Mouse (Mus musculus) midbrain, embryonic 13.5 days (tissue): ENCODE results near the gene Litaf. TPM values are rescaled to one million over a fixed set of nuclear protein-coding genes. Genes with fewer than 3 reads are reported as not detected.

ENCODE experiments used
- ATAC-seq: fragments of 200-750 bp; cut with Nextera tagmentation; 2 replicates; pipeline ENCODE4 v1.8.0; 2017; ENCODE audit warnings: mild to moderate bottlenecking, moderate TSS enrichment, moderate library complexity
- H3K27ac ChIP-seq: fragments of 300-500 bp; sonication (generic); 2 replicates; pipeline ENCODE4 v1.5.1; 2015; ENCODE audit warnings: inconsistent platforms, mild to moderate bottlenecking, moderate library complexity
- H3K27me3 ChIP-seq: fragments of 300-500 bp; sonication (generic); 2 replicates; pipeline ENCODE4 v1.6.1; 2015; ENCODE audit warnings: mild to moderate bottlenecking, inconsistent platforms
- H3K36me3 ChIP-seq: fragments of 300-500 bp; sonication (generic); 2 replicates; pipeline ENCODE4 v1.6.1; 2015; ENCODE audit warnings: mild to moderate bottlenecking, inconsistent platforms
- H3K4me1 ChIP-seq: fragments of 300-500 bp; sonication (generic); replicated peaks from 2 replicates; pipeline ENCODE4 v1.6.1; 2015; ENCODE audit warnings: inconsistent platforms
- H3K4me2 ChIP-seq: fragments of 300-500 bp; sonication (generic); replicated peaks from 2 replicates; pipeline ENCODE4 v1.6.1; 2015; ENCODE audit warnings: moderate library complexity, mild to moderate bottlenecking, inconsistent platforms
- H3K4me3 ChIP-seq: fragments of 300-500 bp; sonication (generic); replicated peaks from 2 replicates; pipeline ENCODE4 v1.5.1; 2015; ENCODE audit warnings: mild to moderate bottlenecking, inconsistent platforms
- H3K9ac ChIP-seq: fragments of 300-500 bp; sonication (generic); replicated peaks from 2 replicates; pipeline ENCODE4 v1.6.1; 2015; ENCODE audit warnings: mild to moderate bottlenecking, inconsistent platforms
- H3K9me3 ChIP-seq: fragments of 300-500 bp; sonication (generic); 2 replicates; pipeline ENCODE4 v1.6.1; 2016; ENCODE audit warnings: mild to moderate bottlenecking, inconsistent platforms
- WGBS: fragments of 180-500 bp; shearing (Covaris S2); methylation state at CpG from one replicate; pipeline ENCODE4 v1.1.7; 2015; 5-methylcytosine and 5-hydroxymethylcytosine counted together
- microRNA-seq: library from miRNA; unstranded; fragments of <30 nt; microRNA quantifications from one replicate; pipeline ENCODE4, GENCODE M21; 2016
- polyA plus RNA-seq: library from polyadenylated mRNA; unstranded; fragments of >200 nt; fragmentation: Nextera tagmentation; extraction: Ambion mirVana; gene quantifications from 2 replicates; pipeline ENCODE4 v1.2.1, GENCODE M21; 2015

The Litaf gene
- polyA plus RNA-seq, 1 experiment from 2014 or later: 33.5 TPM

DNA sequence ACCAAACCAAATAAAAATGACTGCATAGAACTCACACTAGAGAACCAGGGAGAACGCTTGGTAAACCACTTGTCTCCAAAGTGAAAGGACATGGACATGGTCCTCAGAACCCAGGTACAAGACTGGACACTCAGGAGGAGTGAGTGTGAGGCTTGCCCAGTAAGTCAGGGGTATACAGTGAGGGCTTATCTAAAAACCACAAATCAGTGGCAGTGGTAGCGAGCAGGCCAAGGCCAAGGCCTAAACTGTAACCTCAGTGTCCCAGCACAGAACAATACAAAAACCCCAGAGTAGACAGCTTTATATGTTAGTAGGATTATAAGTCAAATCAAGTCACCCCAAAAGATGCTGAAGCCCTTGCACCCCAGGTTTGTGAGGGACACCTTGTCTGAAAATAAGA lies 154.9 kb downstream of the Litaf start:
- 92% methylated on average over 2 of the region's 2 CpGs for WGBS
- no peaks in the 10 kb centered on the region for H3K27me3 ChIP-seq
- no peak overlapping the region for H3K4me2 ChIP-seq
- H3K27ac ChIP-seq: no peak overlapping the region
- H3K9me3 ChIP-seq: no peaks in the 10 kb centered on the region
- H3K4me3 ChIP-seq: no peak overlapping the region
- no peaks in the 10 kb centered on the region for H3K4me1 ChIP-seq
- H3K9ac ChIP-seq: no peak overlapping the region
- H3K36me3 ChIP-seq: no peaks in the 10 kb centered on the region
- no peak for ATAC-seq

- Histone ChIP-seq H3K27me3 (no peaks in the 10 kb centered on the region), H3K9ac (no peak overlapping the region), H3K9me3 (no peaks in the 10 kb centered on the region), H3K4me2 (no peak overlapping the region), H3K36me3 (no peaks in the 10 kb centered on the region), H3K27ac (no peak overlapping the region), H3K4me3 (no peak overlapping the region), H3K4me1 (no peaks in the 10 kb centered on the region)
- WGBS: 81% methylated on average over 7 of the region's 7 CpGs
- no peak for ATAC-seq
Measured at GRCm38 (mm10) chr16:10910541-10910940, 155.4 kb downstream of the Litaf start.

Small RNAs within 50 kb of the gene (microRNA-seq; reads per million reads assigned to microRNA genes)
- not detected for gene Gm26268

Other genes starting within 250 kb of the Litaf start
- gene Rmi2, start 231.1 kb downstream of the Litaf start, polyA plus RNA-seq: 0.68 and 1.0 TPM in 2 replicates
- gene Snn, start 5.2 kb downstream of the Litaf start, polyA plus RNA-seq: 133 and 140 TPM in 2 replicates
- gene Txndc11, start 68.5 kb upstream of the Litaf start, polyA plus RNA-seq: 27.5 and 30.0 TPM in 2 replicates
- 75.1 and 79.3 TPM in 2 replicates for gene Zc3h7a, start 110.2 kb upstream of the Litaf start, polyA plus RNA-seq
- gene Rsl1d1, start 137.2 kb upstream of the Litaf start, polyA plus RNA-seq: 165 and 168 TPM in 2 replicates
- 51.2 and 55.2 TPM in 2 replicates for gene Gspt1, start 188.2 kb upstream of the Litaf start, polyA plus RNA-seq
- gene Tnfrsf17, start 247.7 kb upstream of the Litaf start, polyA plus RNA-seq: 0.27 TPM in 1 of 2 replicates, not detected in the other